In the genomic region with DNA sequence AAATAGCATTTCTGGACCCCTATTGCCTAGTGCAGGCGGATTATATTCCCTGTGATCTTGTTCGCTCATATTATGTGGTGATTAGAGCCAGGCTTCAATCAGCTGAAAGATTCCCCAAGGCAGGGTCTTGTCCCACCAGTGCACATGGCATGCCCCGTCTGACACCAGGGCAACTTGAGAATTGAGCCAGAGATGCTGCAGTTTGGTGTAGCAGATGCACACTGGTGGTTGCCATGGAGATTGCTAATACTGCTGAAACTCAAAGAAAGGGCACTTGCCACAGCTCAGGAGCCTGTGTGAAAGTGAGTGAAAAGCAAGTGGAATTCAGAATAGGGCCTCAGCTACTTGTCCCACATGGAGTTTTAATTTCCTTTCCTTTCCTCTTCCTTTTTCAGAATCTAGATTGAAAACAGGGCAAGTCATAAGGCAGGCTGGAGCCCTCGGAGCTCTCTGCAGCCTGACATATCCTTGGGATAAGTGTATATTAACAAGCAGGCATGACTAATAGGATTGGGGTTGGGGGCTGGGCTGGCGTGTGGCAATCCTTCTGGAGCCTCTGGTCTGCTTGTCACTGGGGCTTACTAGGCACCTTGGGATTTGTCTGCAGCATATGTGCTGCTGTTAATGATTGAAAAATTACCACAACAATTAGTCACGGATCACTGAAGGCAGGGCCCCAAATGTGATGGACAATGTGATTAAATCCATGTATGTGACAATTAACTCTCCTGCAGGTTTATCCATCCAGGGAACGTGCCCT, we compare ENCODE assay signal across 9 mouse cellular contexts.
DNase-seq lines count a peak whose midpoint lies in the region; ATAC-seq and TF ChIP-seq lines count a peak whose summit lies in the region.
"Had no signal": no experiment of that assay in that cellular context is flagged by ENCODE, and none has a peak within 500 bp of the region (broad histone marks: within the 10 kb centered on the region; RNA-seq: fewer than 3 reads in every experiment).

No protein-coding gene starts in this region.

- H3K4me2 ChIP-seq in hindbrain, postnatal 0 days (ENCODE audit: low read depth, low read length): peak overlapping the region; percentile 24
- no peak overlapping the region for H3K4me2 ChIP-seq in limb, embryonic 11.5 days (ENCODE audit: low read depth, severe bottlenecking)
- H3K4me2 ChIP-seq: heart, embryonic 15.5 days had no signal

- DNase-seq in MN1 (ENCODE audit: low spot score): peak; percentile 91
- DNase-seq in embryo, embryonic 10.5 days (ENCODE audit: low spot score): peak; percentile 88
- DNase-seq in hindbrain, postnatal 0 days (ENCODE audit: low spot score): peak; percentile 89
- peak; percentile 48 for DNase-seq in limb, embryonic 11.5 days (ENCODE audit: low spot score)
- no peak for DNase-seq in testis, postnatal 10 days (ENCODE audit: low spot score)
- DNase-seq in spleen, postnatal 36 days (ENCODE audit: low spot score in 2 of 2): no peak
- DNase-seq in thymus, postnatal 0 days (ENCODE audit: low spot score): no peak

- no peak overlapping the region for H3K4me3 ChIP-seq in hindbrain, postnatal 0 days (ENCODE audit: low read length)
- no peak overlapping the region for H3K4me3 ChIP-seq in limb, embryonic 11.5 days (ENCODE audit: low read depth, low read length)
- H3K4me3 ChIP-seq: heart, embryonic 15.5 days had no signal

- H3K36me3 ChIP-seq in hindbrain, postnatal 0 days (ENCODE audit: insufficient read depth, low read length): no peaks in the 10 kb centered on the region
- H3K36me3 ChIP-seq in limb, embryonic 11.5 days (ENCODE audit: control insufficient read depth, insufficient read depth, low read length): no peaks in the 10 kb centered on the region
- H3K36me3 ChIP-seq: heart, embryonic 15.5 days had no signal

- H3K4me1 ChIP-seq in hindbrain, postnatal 0 days (ENCODE audit: insufficient read depth, low read length): peaks cover 9% of the 10 kb centered on the region
- H3K4me1 ChIP-seq in limb, embryonic 11.5 days (ENCODE audit: control insufficient read depth, insufficient read depth, low read length): peaks cover 10% of the 10 kb centered on the region

- ATAC-seq in hindbrain, postnatal 0 days: peak; percentile 90
- ATAC-seq in limb, embryonic 11.5 days (ENCODE audit: insufficient number of reproducible peaks, low FRiP score, low TSS enrichment, low read depth): peak; percentile 60; the same call in 1 of the 2 replicates
- no peak for ATAC-seq in megakaryocyte progenitor cell, adult 5-6 weeks (replicated peaks; ENCODE audit: poor library complexity)

- 13% methylated on average over 7 of the region's 7 CpGs for WGBS in hindbrain, postnatal 0 days
- WGBS in limb, embryonic 11.5 days: 24% methylated on average over 7 of the region's 7 CpGs

- no peak; the same call in 1 of the 2 replicates for TF ChIP-seq CTCF in hindbrain, postnatal 0 days (IDR thresholded peaks at IDR 0.05; ENCODE audit: low read depth)

- H3K9me3 ChIP-seq in hindbrain, postnatal 0 days (ENCODE audit: low read length): no peaks in the 10 kb centered on the region
- no peaks in the 10 kb centered on the region for H3K9me3 ChIP-seq in limb, embryonic 11.5 days (ENCODE audit: control insufficient read depth, low read length)
- H3K9me3 ChIP-seq: heart, embryonic 15.5 days had no signal

- H3K9ac ChIP-seq in hindbrain, postnatal 0 days (replicated peaks; ENCODE audit: low read length): no peak overlapping the region; the same call in 1 of the 2 replicates
- H3K9ac ChIP-seq in limb, embryonic 11.5 days (ENCODE audit: low read length): no peak overlapping the region
- H3K9ac ChIP-seq: heart, embryonic 15.5 days had no signal

- H3K27ac ChIP-seq in hindbrain, postnatal 0 days: peak overlapping the region; percentile 72
- H3K27ac ChIP-seq in limb, embryonic 11.5 days (replicated peaks; ENCODE audit: low read depth, low read length): no peak overlapping the region
- H3K27ac ChIP-seq: heart, embryonic 15.5 days had no signal

- no peaks in the 10 kb centered on the region; the same call in 1 of the 2 replicates for H3K27me3 ChIP-seq in hindbrain, postnatal 0 days (ENCODE audit: insufficient read depth, low read length)
- H3K27me3 ChIP-seq in limb, embryonic 11.5 days (ENCODE audit: control insufficient read depth, insufficient read depth, low read length): no peaks in the 10 kb centered on the region
- H3K27me3 ChIP-seq: heart, embryonic 15.5 days had no signal

Comparison
In these comparisons a context has a peak if more than half of its experiments do, and no peak if none do; other contexts are left out.
1. DNase-seq: peak in MN1 (single experiment), embryo, embryonic 10.5 days (single experiment), hindbrain, postnatal 0 days (single experiment) and limb, embryonic 11.5 days (single experiment); none in testis, postnatal 10 days (single experiment), spleen, postnatal 36 days (0 of 2) and thymus, postnatal 0 days (single experiment).